Mouse (Mus musculus) E14TG2a.4 (cell line): ENCODE data around the gene Smad6.

ENCODE experiments used
- CTCF ChIP-seq: conservative IDR thresholded peaks from 2 replicates; pipeline ENCODE4 v1.5.1; 2014; ENCODE audit warnings: low read length
- NANOG ChIP-seq: IDR thresholded peaks from 2 replicates; pipeline ENCODE4 v1.6.1; 2014; ENCODE audit warnings: borderline replicate concordance, low read length, mixed read lengths
- POU5F1 ChIP-seq: IDR thresholded peaks from 2 replicates; pipeline ENCODE4 v1.6.1; 2014; ENCODE audit warnings: low read length, borderline replicate concordance

- TF ChIP-seq CTCF (no peak), POU5F1 (no peak), NANOG (no peak)
Observed at GRCm38 (mm10) chr9:64067787-64068186, 45.9 kb upstream of the Smad6 start.
